Mouse (Mus musculus): Measurements from ENCODE around the gene Vmn1r2. TPM values are rescaled to one million over a fixed set of nuclear protein-coding genes. Genes with fewer than 3 reads are reported as not detected.

Gene Vmn1r2
- polyA plus RNA-seq (2012; rRNA removed): not detected in 2 replicates

GRCm38 (mm10) chr4:3167020-3167419 is at the start of gene Vmn1r2:
Vmn1r2 (plus strand) TSS chr4:3167320.

GRCm38 (mm10) chr4:3185258-3185657 is 18.1 kb downstream of the Vmn1r2 start, which contains the start of gene Vmn1r3:
Vmn1r3 (minus strand) TSS chr4:3185358.

Other genes starting within 250 kb of the Vmn1r2 start
- not detected in 2 replicates for gene Vmn1r3, start 18.0 kb downstream of the Vmn1r2 start, polyA plus RNA-seq (2012; rRNA removed)